Mouse (Mus musculus): ENCODE measurements around the gene Olfr433. TPM values are rescaled to one million over a fixed set of nuclear protein-coding genes. Genes with fewer than 3 reads are reported as not detected.

Gene Olfr433
- polyA plus RNA-seq, 1 experiment = not detected

GRCm38 (mm10) chr1:174055248-174055647 is 14.7 kb downstream of the Olfr433 start:
- no peaks in the 10 kb centered on the region for H3K36me3 ChIP-seq (ENCODE audit: control insufficient read depth, insufficient read depth, low read length)
- no peaks in the 10 kb centered on the region for H3K27me3 ChIP-seq (ENCODE audit: control insufficient read depth, insufficient read depth, low read length)
- no peak overlapping the region for H3K27ac ChIP-seq (ENCODE audit: control insufficient read depth, insufficient read depth, low read depth, low read length)
- H3K4me1 ChIP-seq (ENCODE audit: control insufficient read depth, insufficient read depth, low read length) = no peaks in the 10 kb centered on the region
- no peak overlapping the region for H3K4me3 ChIP-seq (ENCODE audit: control insufficient read depth, low read depth, low read length)
- TF ChIP-seq POLR2A (IDR thresholded peaks at IDR 0.05; ENCODE audit: control insufficient read depth, low read depth, low read length) (no peak), CTCF (IDR thresholded peaks at IDR 0.05; ENCODE audit: control insufficient read depth, insufficient read depth, insufficient replicate concordance, low read depth, low read length) (no peak)

GRCm38 (mm10) chr1:174066305-174066704 is 25.8 kb downstream of the Olfr433 start, which contains the start of gene Olfr430:
TSS of gene Olfr430 (plus strand) at chr1:174066605.
- Histone ChIP-seq H3K4me1 (ENCODE audit: control insufficient read depth, insufficient read depth, low read length) (no peaks in the 10 kb centered on the region), H3K27me3 (ENCODE audit: control insufficient read depth, insufficient read depth, low read length) (no peaks in the 10 kb centered on the region), H3K27ac (ENCODE audit: control insufficient read depth, insufficient read depth, low read depth, low read length) (no peak within 1 kb of the TSS), H3K4me3 (ENCODE audit: control insufficient read depth, low read depth, low read length) (no peak within 1 kb of the TSS), H3K36me3 (ENCODE audit: control insufficient read depth, insufficient read depth, low read length) (no peaks in the 10 kb centered on the region)
- no peak for TF ChIP-seq POLR2A (IDR thresholded peaks at IDR 0.05; ENCODE audit: control insufficient read depth, low read depth, low read length)

GRCm38 (mm10) chr1:174084031-174084430 is 43.5 kb downstream of the Olfr433 start, which contains the start of gene Olfr429:
TSS of gene Olfr429 (plus strand) at chr1:174084331.
- H3K27me3 ChIP-seq (ENCODE audit: control insufficient read depth, insufficient read depth, low read length) = no peaks in the 10 kb centered on the region
- H3K36me3 ChIP-seq (ENCODE audit: control insufficient read depth, insufficient read depth, low read length) = no peaks in the 10 kb centered on the region
- H3K27ac ChIP-seq (ENCODE audit: control insufficient read depth, insufficient read depth, low read depth, low read length) = no peak within 1 kb of the TSS
- H3K4me1 ChIP-seq (ENCODE audit: control insufficient read depth, insufficient read depth, low read length) = no peaks in the 10 kb centered on the region
- no peak for TF ChIP-seq CTCF (IDR thresholded peaks at IDR 0.05; ENCODE audit: control insufficient read depth, insufficient read depth, insufficient replicate concordance, low read depth, low read length)
- TF ChIP-seq POLR2A (IDR thresholded peaks at IDR 0.05; ENCODE audit: control insufficient read depth, low read depth, low read length) = no peak
- H3K4me3 ChIP-seq (ENCODE audit: control insufficient read depth, low read depth, low read length) = no peak within 1 kb of the TSS

Other genes starting within 250 kb of the Olfr433 start
- gene Ifi211, start 127.7 kb upstream of the Olfr433 start, polyA plus RNA-seq (2012; rRNA removed) = 0.05 TPM in 1 of 2 replicates, not detected in the other
- gene Mndal, start 98.2 kb upstream of the Olfr433 start, polyA plus RNA-seq (2012; rRNA removed) = 0.13 and 0.35 TPM in 2 replicates
- gene Ifi203, start 98.0 kb upstream of the Olfr433 start, polyA plus RNA-seq (2012; rRNA removed) = 0.42 and 0.74 TPM in 2 replicates
- gene Ifi202b, start 58.0 kb upstream of the Olfr433 start, polyA plus RNA-seq (2012; rRNA removed) = not detected in 2 replicates
- gene Ifi205, start 8.9 kb upstream of the Olfr433 start, polyA plus RNA-seq (2012; rRNA removed) = 0.11 and 0.14 TPM in 2 replicates
- gene Olfr432, start 8.5 kb downstream of the Olfr433 start, polyA plus RNA-seq (2012; rRNA removed) = not detected in 2 replicates
- not detected in 2 replicates for gene Olfr430, start 25.9 kb downstream of the Olfr433 start, polyA plus RNA-seq (2012; rRNA removed)
- gene Olfr429, start 43.6 kb downstream of the Olfr433 start, polyA plus RNA-seq (2012; rRNA removed) = not detected in 2 replicates
- gene Olfr427, start 56.2 kb downstream of the Olfr433 start, polyA plus RNA-seq (2012; rRNA removed) = not detected in 2 replicates
- 0.12 TPM in 1 of 2 replicates, not detected in the other for gene Olfr231, start 80.5 kb downstream of the Olfr433 start, polyA plus RNA-seq (2012; rRNA removed)
- not detected in 2 replicates for gene Olfr424, start 90.8 kb downstream of the Olfr433 start, polyA plus RNA-seq (2012; rRNA removed)
- not detected in 2 replicates for gene Olfr420, start 114.9 kb downstream of the Olfr433 start, polyA plus RNA-seq (2012; rRNA removed)
- gene Spta1, start 132.1 kb downstream of the Olfr433 start, polyA plus RNA-seq (2012; rRNA removed) = 4.4 and 5.2 TPM in 2 replicates
- gene Olfr419, start 211.4 kb downstream of the Olfr433 start, polyA plus RNA-seq (2012; rRNA removed) = not detected in 2 replicates